ENCODE assay signal across 7 mouse cellular contexts in genomic region chr11:98863028-98863750, GRCm38 (mm10). TPM values are rescaled to one million over a fixed set of nuclear protein-coding genes. Genes with fewer than 3 reads are reported as not detected.
DNase-seq lines count a peak whose midpoint lies in the region; ATAC-seq lines count a peak whose summit lies in the region.

Gene Wipf2, plus strand, starts transcription at chr11:98863638.

- ATAC-seq in intestine, embryonic 16.5 days: peak; percentile 93
- peak; percentile 92 for ATAC-seq in midbrain, embryonic 11.5 days (ENCODE audit: low FRiP score)

- no peaks in the 10 kb centered on the region for H3K27me3 ChIP-seq in intestine, embryonic 16.5 days (replicated peaks; ENCODE audit: control insufficient read depth, insufficient read depth, low read length)
- no peaks in the 10 kb centered on the region for H3K27me3 ChIP-seq in midbrain, embryonic 11.5 days (ENCODE audit: control insufficient read depth, insufficient read depth, low read length)

- peak within 1 kb of the TSS; percentile 90 for H3K9ac ChIP-seq in intestine, embryonic 16.5 days (ENCODE audit: low read depth, low read length)
- H3K9ac ChIP-seq in midbrain, embryonic 11.5 days (ENCODE audit: low read length): peak within 1 kb of the TSS; percentile 67

- DNase-seq in adrenal gland, adult 18-20 months (ENCODE audit: low spot score in 2 of 2): peak; percentile 95 to 96
- peak; percentile 99 for DNase-seq in embryo, embryonic 11 days
- peak; percentile 92 to 93 for DNase-seq in gastrocnemius, postnatal 36 days
- peak; percentile 94 to 95 for DNase-seq in left cerebral cortex, postnatal 36 days (ENCODE audit: low spot score in 2 of 2)
- DNase-seq in midbrain, embryonic 11.5 days (ENCODE audit: low spot score, missing footprints): peak; percentile 99
- DNase-seq in skeletal muscle tissue, adult 2 months (ENCODE audit: low read depth, low spot score): peak; percentile 95

- intact Hi-C loops in gastrocnemius, postnatal 36 days (cut with DNase I): no loop called here
- intact Hi-C loops in left cerebral cortex, postnatal 36 days (cut with DNase I): loop anchor here (1.0 kb wide), 1 partner anchor 46 kb away; no protein-coding TSS in a partner anchor

- H3K4me1 ChIP-seq in intestine, embryonic 16.5 days (ENCODE audit: control insufficient read depth, insufficient read depth, low read length): peaks cover 9% of the 10 kb centered on the region; the same call in 1 of the 2 replicates
- H3K4me1 ChIP-seq in midbrain, embryonic 11.5 days (ENCODE audit: control insufficient read depth, insufficient read depth, low read length): peaks cover 10% of the 10 kb centered on the region

- peak within 1 kb of the TSS; percentile 68 for H3K4me2 ChIP-seq in intestine, embryonic 16.5 days (ENCODE audit: low read depth, low read length)
- peak within 1 kb of the TSS; percentile 80 for H3K4me2 ChIP-seq in midbrain, embryonic 11.5 days

- no peaks in the 10 kb centered on the region for H3K36me3 ChIP-seq in intestine, embryonic 16.5 days (ENCODE audit: control insufficient read depth, insufficient read depth, low read length)
- H3K36me3 ChIP-seq in midbrain, embryonic 11.5 days (ENCODE audit: control insufficient read depth, insufficient read depth, low read length): no peaks in the 10 kb centered on the region

- H3K4me3 ChIP-seq in intestine, embryonic 16.5 days (ENCODE audit: low read length): peak within 1 kb of the TSS; percentile 71
- peak within 1 kb of the TSS; percentile 65 for H3K4me3 ChIP-seq in midbrain, embryonic 11.5 days (ENCODE audit: low read depth, low read length)

- no peaks in the 10 kb centered on the region for H3K9me3 ChIP-seq in intestine, embryonic 16.5 days (ENCODE audit: control insufficient read depth, low read length)
- no peaks in the 10 kb centered on the region for H3K9me3 ChIP-seq in midbrain, embryonic 11.5 days (ENCODE audit: control insufficient read depth, low read length)

- peak within 1 kb of the TSS; percentile 87 for H3K27ac ChIP-seq in intestine, embryonic 16.5 days (ENCODE audit: low read length)
- H3K27ac ChIP-seq in midbrain, embryonic 11.5 days (ENCODE audit: low read depth, low read length): peak within 1 kb of the TSS; percentile 87

- WGBS in intestine, embryonic 16.5 days: 7% methylated on average over 35 of the region's 41 CpGs
- 7% methylated on average over 41 of the region's 41 CpGs for WGBS in midbrain, embryonic 11.5 days

RNA-seq across cellular contexts. Expression of gene Wipf2, which starts in this region (rescaled TPM):
- 10 to 100 TPM; 20.0 to 22.2 TPM for total RNA-seq in adrenal gland, adult 18-20 months (2021)
- total RNA-seq in gastrocnemius, postnatal 36 days (2021): 1 to 10 TPM; 5.6 to 6.7 TPM
- 3.4 and 3.5 TPM in 2 replicates for polyA plus RNA-seq in intestine, embryonic 16.5 days (2015; fragmentation: Nextera tagmentation; extraction: Ambion mirVana)
- 10 to 100 TPM; 67.4 to 74.6 TPM for total RNA-seq in left cerebral cortex, postnatal 36 days (2021)
- polyA plus RNA-seq in midbrain, embryonic 11.5 days (2014; fragmentation: Nextera tagmentation; extraction: Ambion mirVana): 4.4 and 5.9 TPM in 2 replicates

Comparison
In these comparisons a context has a peak if more than half of its experiments do, and no peak if none do; other contexts are left out.
1. Peak in every context shown above with its lines: DNase-seq, ATAC-seq, H3K4me3 ChIP-seq and H3K27ac ChIP-seq.